Mouse (Mus musculus) right cerebral cortex, postnatal 25 days (tissue): ENCODE measurements around the gene Ampd3.

Experiments used
- DNase-seq: peaks from one replicate; pipeline ENCODE4 v3.0.0; 2022

Gene Ampd3

DNA sequence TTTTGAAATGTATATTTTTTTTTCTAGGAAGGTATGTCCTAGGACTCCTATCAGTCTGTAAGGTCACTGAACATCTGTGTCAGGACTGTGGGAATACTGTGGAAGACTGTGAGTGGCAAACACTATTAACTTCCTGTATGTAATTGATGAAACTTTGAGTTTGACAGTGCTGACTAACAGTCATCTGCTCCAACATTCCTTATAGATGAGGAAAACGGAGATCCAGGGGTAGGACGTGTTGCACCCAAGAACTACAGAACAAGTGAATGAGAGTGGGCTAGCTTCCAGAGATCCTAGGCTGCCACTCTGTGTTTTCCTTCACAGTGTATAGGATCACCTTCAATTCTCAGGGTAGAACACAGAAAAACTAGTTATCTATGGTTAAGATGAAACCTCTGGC is 79.3 kb downstream of the Ampd3 start:
- DNase-seq, result no peak

DNA sequence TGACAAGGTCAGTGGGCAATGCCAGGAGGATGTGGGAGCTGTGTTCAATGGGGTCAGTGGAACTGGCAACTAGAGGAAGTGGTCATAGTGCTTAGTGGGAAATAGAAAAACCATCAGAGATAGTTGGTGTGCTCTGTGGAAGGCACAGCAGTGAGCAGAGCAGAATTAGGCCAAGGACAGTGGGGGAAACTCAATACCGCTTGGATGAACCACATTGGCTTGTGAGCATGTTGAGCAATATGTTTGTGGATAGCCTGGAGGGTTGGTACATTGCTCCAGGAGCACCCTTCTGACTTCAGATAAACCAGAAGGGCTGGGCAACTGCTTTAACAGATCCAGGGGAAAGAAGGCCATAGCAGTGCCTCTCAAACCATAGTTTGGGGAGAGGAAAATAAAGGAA is 80.4 kb downstream of the Ampd3 start:
- no peak for DNase-seq

DNA sequence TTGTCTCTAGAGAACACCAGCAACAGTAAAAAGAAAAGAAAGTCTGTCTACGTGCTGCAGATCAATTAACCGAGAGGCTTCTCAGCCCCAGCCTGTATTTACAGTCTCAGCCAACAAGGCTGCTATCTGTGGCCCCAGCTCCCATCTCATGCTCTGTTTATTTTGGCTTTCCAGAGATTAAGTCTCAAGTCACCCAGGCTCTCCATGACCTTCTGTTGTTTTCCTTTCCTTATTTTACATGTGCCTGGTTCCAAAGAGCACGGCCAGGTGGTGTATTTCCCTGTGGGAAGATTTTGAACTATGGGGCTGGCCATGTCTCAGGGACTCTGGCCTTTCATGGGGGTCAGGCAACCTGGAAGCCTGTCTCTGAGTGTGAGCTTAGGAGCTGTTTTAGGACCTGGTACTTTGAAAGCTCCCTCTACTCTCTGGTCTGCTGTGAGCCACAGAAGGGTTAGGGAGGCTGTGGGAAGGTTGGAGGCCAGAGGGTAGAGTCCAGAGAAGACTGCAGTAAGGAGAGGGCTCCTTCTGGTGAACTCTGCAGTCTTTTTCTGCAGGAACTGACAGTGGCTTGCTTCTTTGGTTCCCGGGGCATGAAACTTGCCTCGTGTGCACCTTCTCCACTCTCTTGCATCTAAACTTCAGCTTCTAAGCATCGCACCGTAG is 83.7 kb downstream of the Ampd3 start:
- DNase-seq, result no peak

DNA sequence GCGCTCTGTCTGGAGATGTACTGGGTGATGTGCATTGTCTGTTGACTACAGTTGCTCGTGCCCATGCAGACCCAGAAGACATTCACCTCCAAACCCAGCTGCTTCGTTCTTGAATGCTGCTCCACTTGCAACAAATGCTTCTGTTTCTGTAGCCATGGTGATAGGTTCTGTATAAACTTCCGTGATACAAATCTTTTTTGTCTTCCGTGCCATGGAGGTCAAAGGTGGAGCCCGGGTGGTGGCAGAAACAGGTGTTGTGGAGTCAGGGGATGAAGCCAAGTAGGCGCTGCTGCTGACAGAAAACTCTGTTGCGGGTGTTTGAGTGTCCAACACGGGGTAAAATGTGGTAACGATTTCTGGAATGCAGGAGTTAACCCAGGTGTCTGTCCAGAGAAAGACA is 85.6 kb downstream of the Ampd3 start:
- no peak for DNase-seq

DNA sequence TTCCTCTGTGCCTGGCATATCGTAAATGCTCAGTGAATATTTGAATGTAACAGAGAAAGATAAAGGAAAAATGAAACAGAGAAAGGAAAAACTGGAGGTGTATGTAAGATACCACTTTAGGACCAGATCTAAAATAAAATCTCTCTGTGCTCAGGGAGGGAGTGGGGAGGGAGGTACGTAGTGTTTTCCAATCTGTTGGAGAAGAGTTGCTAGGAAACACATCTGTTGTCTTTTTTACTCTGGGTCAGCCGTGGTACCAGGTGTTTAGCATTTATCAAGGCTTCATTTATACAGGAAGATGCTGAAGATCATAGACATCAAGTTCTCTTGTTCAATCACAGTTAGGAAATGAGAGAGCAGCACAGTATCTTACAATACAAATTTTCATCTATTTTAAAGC is 86.5 kb downstream of the Ampd3 start:
- no peak for DNase-seq

DNA sequence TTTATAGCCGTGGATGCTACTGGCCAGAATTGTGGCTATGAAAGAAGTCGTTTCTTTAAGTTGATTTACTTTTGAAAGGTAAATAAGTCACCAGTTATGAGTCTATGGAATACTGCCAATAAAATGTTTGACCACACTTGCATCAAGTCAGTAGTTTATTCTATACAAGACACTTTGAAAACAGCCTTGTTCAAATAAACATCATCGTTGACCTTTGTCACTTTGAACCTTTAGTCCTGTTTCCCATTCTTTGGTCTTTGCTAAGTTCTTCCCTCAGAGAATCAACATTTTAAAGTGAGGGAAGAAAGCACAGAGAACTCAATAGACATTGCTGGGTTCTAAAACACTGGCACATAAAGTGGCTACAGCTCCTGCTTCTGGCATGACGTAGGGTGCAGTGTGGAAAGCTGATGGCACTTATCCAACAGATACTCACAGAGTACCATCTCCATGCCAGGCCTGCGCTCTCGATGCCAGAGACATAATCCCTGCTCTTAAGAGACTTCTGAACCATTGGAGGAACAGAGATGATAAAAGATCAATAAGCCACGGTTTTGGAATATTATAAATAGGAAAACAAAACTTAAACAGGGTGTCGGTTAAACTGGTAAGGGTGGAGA is 87.0 kb downstream of the Ampd3 start:
- no peak for DNase-seq

GRCm38 (mm10) chr7:110855604-110856003 is 87.6 kb downstream of the Ampd3 start:
- DNase-seq, result no peak

DNA sequence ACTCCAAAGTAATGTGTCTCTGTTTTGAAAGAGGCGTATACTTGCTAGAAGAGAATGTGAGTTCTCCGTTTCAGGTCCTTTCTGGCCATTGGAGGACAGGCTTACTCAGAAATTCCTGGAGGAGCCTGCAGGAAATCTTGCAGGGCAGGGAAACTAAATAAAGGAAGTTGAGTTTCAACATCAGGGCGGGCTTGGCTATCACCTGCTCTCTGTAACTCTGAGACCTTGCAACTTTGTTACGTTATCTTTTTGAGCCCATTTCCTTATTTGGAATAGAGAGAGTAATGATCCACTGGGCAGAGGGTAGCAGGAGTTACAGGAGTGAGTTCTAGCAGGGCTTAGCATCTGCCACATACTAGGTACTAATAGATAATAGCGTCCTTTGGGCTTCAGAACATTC is 92.1 kb downstream of the Ampd3 start:
- no peak for DNase-seq
